Mouse (Mus musculus) lung, adult 18-20 months (tissue): ENCODE results near the gene Fat1.
"Not testable (repeated sequence)": the region's sequence is repeated elsewhere in the genome, so short reads cannot be mapped to it uniquely, and the experiment has no call there.

Experiments
- DNase-seq, 2 experiments: peaks; one replicate each; pipeline ENCODE4 v3.0.0; 2022; ENCODE audit warnings: mixed read lengths in 2 of 2

Gene Fat1

DNA sequence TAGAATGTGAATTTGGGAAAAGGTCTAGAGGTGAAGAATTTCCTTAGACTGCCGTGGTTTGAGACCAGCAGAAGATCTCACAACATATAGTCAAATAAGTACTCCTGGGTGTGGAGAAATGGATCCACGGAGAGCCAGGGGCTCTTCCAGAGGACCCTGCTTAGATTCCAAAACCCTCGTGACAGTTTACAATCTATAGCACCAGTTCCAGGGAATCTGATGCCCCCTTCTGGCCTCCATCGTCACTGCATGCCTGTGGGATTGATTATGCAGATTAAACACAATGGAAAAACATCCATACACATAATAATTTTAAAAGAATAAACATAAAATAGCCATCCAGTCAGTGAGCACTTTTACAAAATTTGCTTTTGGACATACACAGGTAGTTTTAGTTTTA lies 75.4 kb downstream of the Fat1 start:
- DNase-seq, result peak; percentile 26 to 46

- DNase-seq, result no peak
Measured at GRCm38 (mm10) chr8:45011774-45012173, 76.5 kb downstream of the Fat1 start.

DNA sequence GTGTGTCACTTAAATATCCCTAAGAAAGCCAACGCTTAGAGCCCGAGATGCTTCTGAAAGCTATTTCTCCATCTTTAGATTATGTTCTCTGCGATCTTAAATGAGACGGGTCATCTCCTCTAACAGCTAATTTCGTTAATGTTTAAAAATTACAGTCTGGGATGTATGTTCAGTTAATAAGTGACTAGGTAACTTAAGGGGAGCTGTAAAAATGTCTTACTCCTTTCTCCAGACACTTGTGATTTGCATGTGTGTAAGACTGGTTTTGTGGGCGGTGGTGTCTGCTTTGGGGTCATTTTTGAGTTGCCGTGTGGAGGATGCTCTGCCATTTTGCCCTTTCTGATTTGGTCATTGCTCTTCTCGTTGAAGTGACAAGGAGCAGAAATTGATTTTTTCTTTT lies 78.6 kb downstream of the Fat1 start:
- no peak for DNase-seq

DNA sequence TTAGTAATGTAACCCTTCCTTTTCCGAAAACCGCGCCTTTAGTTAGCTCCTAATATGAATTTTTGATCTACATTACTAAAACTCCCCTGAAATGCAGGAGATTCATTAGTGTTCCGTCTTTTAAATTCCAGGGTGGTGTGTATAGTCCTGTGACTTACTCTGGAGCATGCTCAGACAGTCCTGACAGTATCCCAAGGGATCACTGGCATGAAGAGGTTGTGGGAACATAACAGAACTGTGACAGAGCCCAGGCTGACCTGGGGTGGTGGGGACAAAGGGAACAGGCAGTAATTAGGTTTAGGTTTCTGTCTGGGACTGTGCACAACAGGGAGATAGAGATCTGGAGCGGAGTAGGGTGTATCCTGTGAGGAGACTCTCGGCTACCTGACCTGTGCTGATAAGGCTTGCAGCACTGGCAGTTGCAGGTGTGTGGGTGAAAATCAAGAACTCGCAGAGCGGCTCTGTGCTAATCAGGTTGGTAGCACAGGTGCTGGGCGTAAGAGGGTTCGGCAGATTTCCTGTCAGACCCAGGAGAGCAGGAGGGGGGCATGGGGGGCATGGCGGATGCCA lies 79.3 kb downstream of the Fat1 start:
- DNase-seq, result no peak

DNA sequence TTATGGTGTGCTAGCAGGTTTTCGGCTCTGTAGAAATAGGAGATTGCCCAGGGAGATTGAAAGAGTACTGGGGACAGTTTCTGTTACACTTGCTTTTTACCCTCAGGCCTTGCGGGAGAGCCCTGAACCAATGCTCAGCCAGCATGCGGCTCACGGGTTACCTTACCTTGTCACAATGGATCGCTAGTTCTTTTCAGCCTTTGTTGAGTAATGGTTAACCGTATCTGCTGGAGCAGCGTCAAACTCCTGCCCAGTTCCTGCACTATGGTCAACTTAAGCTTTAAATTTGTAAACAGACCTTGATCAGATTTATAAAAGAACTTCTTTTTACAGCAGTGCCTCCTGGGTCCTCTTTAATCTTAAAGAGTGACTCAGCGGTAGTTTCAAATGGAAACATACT lies 80.6 kb downstream of the Fat1 start:
- no peak for DNase-seq

DNA sequence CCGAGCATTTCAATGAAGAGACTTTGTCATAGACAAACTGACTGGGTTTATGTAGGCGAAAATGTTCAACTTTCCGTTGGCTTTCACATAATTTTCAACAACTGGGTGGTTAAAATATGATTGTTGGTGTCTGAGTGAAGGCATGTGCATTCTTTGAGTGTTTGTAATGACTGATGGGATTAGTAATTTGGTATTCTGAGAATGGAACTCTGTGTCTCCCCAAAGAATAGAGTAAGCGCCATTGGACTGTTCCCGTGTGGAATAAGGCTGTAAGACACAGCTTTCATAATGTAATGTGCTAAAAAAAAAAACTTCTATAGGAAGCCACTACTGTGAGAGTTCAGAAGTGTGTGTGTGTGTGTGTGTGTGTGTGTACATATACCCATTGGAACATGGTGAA lies 84.0 kb downstream of the Fat1 start:
- no peak for DNase-seq

DNA sequence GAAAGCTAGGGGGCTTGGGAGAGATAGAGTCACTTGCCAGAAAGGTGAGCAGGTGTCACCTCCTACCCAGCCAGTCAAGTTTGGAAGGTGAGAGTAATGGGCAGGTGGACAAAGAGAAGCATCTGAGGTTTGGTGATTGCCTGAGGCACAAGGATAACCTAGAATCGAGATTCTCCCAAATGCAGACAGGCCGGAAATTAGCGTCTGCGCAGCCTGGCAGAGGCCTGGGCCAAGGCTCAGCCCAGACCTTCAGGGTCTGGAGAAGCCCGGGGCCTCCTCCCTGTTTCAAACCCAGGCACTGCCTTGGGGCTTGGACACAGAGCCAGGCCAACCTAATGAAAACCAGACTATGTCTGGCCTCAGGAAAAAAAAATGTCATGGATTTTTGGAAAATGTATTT lies 85.9 kb downstream of the Fat1 start:
- no peak for DNase-seq

GRCm38 (mm10) chr8:45021911-45022665 lies 86.8 kb downstream of the Fat1 start:
- no peak for DNase-seq

DNA sequence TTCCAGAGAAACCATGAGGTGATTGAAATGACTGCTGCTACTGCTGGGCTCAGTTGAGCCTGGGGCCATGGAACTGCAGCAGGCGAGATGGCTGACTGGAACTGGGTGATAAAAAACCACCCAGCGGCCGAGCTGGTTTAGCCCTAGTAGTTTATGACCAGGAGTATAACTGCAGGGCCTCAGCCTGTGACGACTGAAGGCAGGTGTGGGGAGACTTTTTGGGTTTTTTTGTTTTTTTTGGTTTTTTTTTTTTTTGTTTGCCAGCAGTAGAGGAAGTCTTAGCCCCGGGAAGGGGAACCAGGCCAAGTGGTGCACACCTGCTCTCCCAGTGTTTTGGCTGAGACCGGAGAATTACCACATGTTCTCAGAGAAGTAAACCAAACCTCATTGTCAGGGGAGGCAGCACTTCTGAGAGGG lies 92.8 kb downstream of the Fat1 start:
- DNase-seq, result no peak

DNA sequence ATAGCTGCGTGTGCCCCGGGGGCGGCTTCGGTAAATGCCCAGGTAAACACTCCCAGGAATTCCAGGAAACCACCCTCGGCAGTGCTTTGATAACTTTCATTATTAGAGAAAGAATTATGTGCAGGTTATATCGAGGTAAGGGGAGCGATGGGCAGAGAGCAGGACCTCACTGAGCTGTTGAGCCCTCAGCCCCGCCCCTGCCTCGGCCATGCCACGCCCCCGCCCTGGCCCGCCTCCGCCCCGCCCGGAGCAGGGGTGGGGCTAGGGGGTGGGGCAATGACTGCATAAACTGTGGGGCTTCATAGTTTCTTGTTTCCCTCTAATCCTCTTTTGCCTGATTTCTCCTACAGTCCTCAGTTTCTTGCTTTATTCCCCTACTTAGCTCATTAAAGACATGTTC lies 103.1 kb downstream of the Fat1 start:
- DNase-seq, result no peak

DNA sequence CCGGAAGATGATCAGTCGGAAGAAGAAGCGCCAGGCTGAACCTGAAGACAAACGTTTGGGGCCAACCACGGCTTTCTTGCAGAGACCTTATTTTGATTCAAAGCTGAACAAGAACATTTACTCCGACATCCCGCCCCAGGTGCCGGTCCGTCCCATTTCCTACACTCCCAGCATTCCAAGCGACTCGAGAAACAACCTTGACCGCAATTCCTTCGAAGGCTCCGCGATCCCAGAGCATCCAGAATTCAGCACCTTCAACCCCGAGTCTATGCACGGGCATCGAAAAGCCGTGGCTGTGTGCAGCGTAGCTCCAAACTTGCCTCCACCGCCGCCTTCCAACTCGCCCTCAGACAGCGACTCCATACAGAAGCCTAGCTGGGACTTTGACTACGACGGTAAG lies 108.9 kb downstream of the Fat1 start:
- no peak for DNase-seq

DNA sequence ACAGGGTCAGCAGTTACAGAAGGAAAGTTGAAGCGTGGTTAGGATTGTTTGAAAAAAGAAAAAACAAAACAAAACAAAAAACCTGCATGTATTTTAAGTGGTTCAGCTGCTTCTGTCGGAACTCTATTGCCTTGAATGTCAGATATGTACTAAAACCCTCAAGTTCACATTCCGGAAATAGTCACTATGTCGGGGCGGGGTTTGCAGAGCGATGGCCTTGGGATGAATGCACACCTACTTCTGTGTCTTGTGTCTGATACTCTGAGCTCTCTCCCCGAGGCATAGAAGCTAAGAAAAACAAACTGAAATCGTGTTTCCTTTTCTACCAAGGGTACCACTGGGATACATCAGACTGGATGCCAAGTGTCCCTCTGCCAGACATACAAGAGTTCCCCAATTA lies 115.2 kb downstream of the Fat1 start:
- DNase-seq, result no peak

DNA sequence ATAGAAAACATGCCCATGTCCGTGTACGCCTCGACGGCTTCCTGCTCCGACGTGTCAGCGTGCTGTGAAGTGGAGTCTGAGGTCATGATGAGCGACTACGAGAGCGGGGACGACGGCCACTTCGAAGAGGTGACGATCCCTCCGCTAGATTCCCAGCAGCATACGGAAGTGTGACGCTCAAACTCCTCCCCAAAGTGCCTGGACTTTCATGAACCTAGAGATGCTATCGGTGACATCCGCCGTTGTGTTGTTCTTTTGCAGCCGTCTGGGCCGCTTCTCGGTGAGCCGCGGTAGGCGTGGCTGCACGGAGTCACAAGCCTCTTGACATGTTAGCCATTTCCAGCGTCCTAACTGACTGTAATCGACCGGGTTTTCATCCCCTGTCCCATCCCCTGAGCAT lies 116.0 kb downstream of the Fat1 start:
- no peak for DNase-seq

- DNase-seq, result no peak
Measured at GRCm38 (mm10) chr8:45052205-45052604, 117.0 kb downstream of the Fat1 start.

GRCm38 (mm10) chr8:45052618-45053017 lies 117.4 kb downstream of the Fat1 start:
- no peak for DNase-seq

DNA sequence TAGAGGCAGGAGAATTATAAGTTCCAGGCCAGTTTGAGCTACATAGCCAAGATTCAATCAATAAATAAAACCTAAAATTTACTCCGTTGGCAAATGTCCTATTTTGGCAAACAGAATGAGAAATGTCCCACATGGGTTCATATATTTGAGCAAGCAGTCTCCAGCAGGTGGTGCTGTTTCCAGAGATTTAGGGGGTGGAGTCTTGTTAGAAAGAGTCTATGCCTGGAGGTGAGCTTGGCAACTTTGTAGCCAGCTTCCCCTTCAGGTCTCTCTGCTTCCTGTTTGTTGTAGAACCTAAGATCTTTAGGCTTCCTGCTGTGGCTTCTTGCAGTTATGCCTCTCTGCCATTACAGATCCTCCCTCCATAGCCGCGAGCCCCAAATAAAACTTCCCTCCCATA lies 120.3 kb downstream of the Fat1 start:
- DNase-seq, result no peak

- DNase-seq, result no peak
Measured at GRCm38 (mm10) chr8:45056810-45057209, 121.6 kb downstream of the Fat1 start.

- no peak for DNase-seq
Measured at GRCm38 (mm10) chr8:45060083-45060482, 124.8 kb downstream of the Fat1 start.

DNA sequence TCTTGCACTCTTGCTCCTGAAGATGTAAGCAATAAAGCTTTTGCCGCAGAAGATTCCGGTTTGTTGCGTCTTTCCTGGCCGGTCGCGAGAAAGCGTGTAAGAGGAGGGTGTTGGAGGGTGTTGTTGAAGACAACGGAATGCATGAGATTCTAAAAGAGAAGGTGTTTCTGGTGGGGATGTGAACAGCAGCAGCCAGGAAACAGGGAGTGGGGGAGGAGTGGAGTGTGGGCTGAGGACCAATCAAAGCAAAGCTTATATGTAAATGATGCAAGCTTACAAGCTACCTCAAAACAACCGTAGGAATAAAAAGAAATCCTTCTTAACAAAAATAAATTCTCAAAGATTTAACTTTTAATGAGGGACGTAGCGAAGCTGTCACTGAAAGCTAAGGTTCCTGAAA lies 127.1 kb downstream of the Fat1 start:
- DNase-seq, result no peak

GRCm38 (mm10) chr8:45062982-45063924 lies 128.0 kb downstream of the Fat1 start:
- peak; percentile 79 to 88 for DNase-seq

DNA sequence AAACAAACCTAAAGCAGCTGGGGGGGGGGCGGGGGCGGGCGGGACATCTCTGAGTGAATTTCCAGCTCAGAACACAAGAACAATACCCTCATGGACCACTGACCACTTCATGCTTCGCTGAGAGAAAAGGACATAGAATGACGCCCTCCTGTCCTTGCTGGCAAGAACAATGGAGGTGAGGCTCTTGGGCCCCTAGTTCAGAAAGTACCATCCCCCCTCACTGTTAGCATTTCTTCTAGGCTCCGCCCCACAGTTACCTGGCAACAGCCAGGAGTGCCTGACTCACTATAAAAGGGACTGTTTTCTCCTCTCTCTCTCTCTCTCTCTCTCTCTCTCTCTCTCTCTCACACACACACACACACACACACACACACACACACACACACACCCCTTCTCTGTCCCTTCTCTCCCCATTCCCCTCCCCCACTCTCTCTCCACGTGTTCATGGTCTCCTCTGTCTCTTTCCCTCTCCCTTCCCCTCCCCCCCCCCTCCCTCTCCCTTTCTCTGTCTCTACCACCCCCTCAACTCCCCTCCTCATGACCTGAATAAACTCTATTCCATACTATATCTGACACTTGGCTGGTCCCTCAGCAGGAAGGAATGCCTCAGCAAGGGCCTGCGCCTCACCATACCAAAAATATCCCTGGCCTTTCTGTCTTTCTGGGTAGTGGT lies 129.1 kb downstream of the Fat1 start:
- peak; percentile 44 to 64 for DNase-seq

DNA sequence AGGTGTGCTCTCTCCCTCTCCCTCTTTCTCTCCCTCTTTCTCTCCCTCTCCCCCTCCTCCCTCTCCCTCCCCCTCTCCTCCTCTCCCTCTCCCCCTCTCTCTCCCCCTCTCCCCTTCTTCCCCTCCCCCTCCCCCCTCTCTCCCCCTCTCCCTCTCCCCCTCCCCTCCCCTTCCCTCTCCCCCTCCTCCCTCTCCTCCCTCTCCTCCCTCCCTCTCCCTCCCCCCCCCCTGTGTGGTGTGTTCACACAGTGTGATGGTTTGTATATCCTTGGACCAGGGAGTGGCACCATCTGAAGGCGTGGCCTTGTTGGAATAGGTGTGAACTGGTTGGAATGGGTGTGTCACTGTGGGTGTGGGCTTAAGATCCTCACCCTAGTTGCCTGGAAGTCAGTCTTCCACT lies 130.1 kb downstream of the Fat1 start:
- not testable (repeated sequence) for DNase-seq

GRCm38 (mm10) chr8:45068759-45069386 lies 133.6 kb downstream of the Fat1 start, which contains the start of gene Mtnr1a:
Gene Mtnr1a (plus strand): TSS chr8:45069137.
- peak; percentile 78 to 86 for DNase-seq
